Mouse (Mus musculus): Measurements from ENCODE around the gene Ccnl2.

DNA sequence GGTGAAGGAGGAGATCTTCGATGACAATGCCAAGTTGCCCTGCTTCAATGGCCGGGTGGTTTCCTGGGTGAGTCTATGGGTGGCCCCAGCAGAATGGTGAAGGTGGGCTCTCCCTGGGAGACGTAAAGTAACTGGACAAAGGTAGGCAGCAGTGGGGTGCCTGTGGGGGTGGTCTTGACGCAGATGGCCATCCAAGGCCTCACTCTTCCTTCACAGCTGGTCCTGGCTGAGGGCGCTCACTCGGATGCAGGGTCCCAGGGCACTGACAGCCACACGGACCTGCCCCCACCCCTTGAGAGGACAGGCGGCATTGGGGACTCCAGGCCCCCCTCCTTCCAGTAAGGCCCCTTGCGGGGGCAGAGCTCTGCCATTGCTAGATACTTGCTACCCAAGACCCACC is 41.1 kb downstream of the Ccnl2 start:
- no peak for TF ChIP-seq POLR2A (IDR thresholded peaks at IDR 0.05; ENCODE audit: extremely low read depth, insufficient read depth, low read length)
- TF ChIP-seq CTCF (IDR thresholded peaks at IDR 0.05; ENCODE audit: extremely low read depth, insufficient read depth, low read length): no peak

Measured in cortical plate, adult 2 months (tissue).